Mouse (Mus musculus) ES-E14 (cell line): Measurements from ENCODE around the gene Arid5b. TPM values are rescaled to one million over a fixed set of nuclear protein-coding genes. Genes with fewer than 3 reads are reported as not detected.

Experiments
- DNase-seq: peaks from one replicate; pipeline ENCODE4 v3.0.0-alpha.2; 2013; ENCODE audit warnings: low read depth, low spot score
- H3K27ac ChIP-seq: 2 replicates; pipeline ENCODE4 v1.5.1; 2012; ENCODE audit warnings: low read depth, mild to moderate bottlenecking, low read length, moderate library complexity, mixed read lengths; ENCODE audit not compliant: poor library complexity, insufficient read depth, severe bottlenecking
- H3K36me3 ChIP-seq: 2 replicates; pipeline ENCODE4 v1.6.1; 2012; ENCODE audit warnings: mild to moderate bottlenecking, low read length, moderate library complexity, mixed read lengths; ENCODE audit not compliant: control insufficient read depth, poor library complexity, insufficient read depth, severe bottlenecking
- H3K4me1 ChIP-seq, 2 experiments: fragments of 150-350 bp in 1 of 2; sonication (generic) in 1 of 2; 2 replicates each; pipeline ENCODE4 v1.6.1; 2012; ENCODE audit warnings: low read length in 2 of 2, mild to moderate bottlenecking in 1 of 2, mixed read lengths in 1 of 2; ENCODE audit not compliant: control insufficient read depth in 2 of 2, insufficient read depth in 2 of 2, poor library complexity in 1 of 2
- H3K4me3 ChIP-seq, 2 experiments: fragments of 150-350 bp in 1 of 2; sonication (generic) in 1 of 2; 2 replicates each; pipeline ENCODE4 v1.5.1; 2012; ENCODE audit warnings: low read length in 2 of 2, low read depth in 1 of 2, mild to moderate bottlenecking in 1 of 2, mixed read lengths in 1 of 2; ENCODE audit not compliant: insufficient read depth in 1 of 2, poor library complexity in 1 of 2, severe bottlenecking in 1 of 2
- H3K9ac ChIP-seq: 2 replicates; pipeline ENCODE4 v1.6.1; 2012; ENCODE audit warnings: low read depth, mild to moderate bottlenecking, low read length, mixed read lengths; ENCODE audit not compliant: poor library complexity, insufficient read depth, severe bottlenecking
- H3K9me3 ChIP-seq: fragments of 150-350 bp; sonication (generic); 2 replicates; pipeline ENCODE4 v1.6.1; 2012; ENCODE audit warnings: low read depth, mild to moderate bottlenecking, low read length; ENCODE audit not compliant: control insufficient read depth, insufficient read depth
- CHD2 ChIP-seq: IDR thresholded peaks from 2 replicates; pipeline ENCODE4 v1.6.1; 2014; ENCODE audit warnings: mild to moderate bottlenecking, low read depth, low read length, inconsistent platforms
- HCFC1 ChIP-seq: IDR thresholded peaks from 2 replicates; pipeline ENCODE4 v1.6.1; 2012; ENCODE audit warnings: low read length, inconsistent platforms, borderline replicate concordance; ENCODE audit not compliant: insufficient read depth
- MAFK ChIP-seq: IDR thresholded peaks from 2 replicates; pipeline ENCODE4 v1.6.1; 2014; ENCODE audit warnings: mild to moderate bottlenecking, low read depth, low read length, inconsistent platforms; ENCODE audit not compliant: insufficient read depth
- ZC3H11A ChIP-seq: IDR thresholded peaks from 2 replicates; pipeline ENCODE4 v1.6.1; 2012; ENCODE audit warnings: low read depth, mild to moderate bottlenecking, inconsistent platforms, low read length, borderline replicate concordance
- ZNF384 ChIP-seq: IDR thresholded peaks from 2 replicates; pipeline ENCODE4 v1.6.1; 2012; ENCODE audit warnings: low read depth, low read length, inconsistent platforms
- in situ Hi-C, 2 experiments: fragments of 600-800 bp; cut with MboI; formaldehyde crosslinking; loops; one replicate each; pipeline ENCODE4 v1.15.1; 2025; ENCODE audit warnings: low sequenced_read_pairs in 2 of 2, inconsistent platforms in 1 of 2; ENCODE audit not compliant: unreplicated experiment in 2 of 2
- total RNA-seq: library from RNA; depleted of rRNA; stranded (reverse); fragments of 300-350 nt; gene quantifications from 2 replicates; pipeline ENCODE4 v1.2.3, GENCODE M21; 2012

Arid5b gene
- total RNA-seq, 1 experiment, result 26.2 TPM

- in situ Hi-C loops, result no loop called here
- peak; percentile 43; the same call in 1 of the 2 replicates for TF ChIP-seq CHD2
- TF ChIP-seq HCFC1, result 0 out of 2 replicates have a peak, but pooled peaks have one; percentile 19
- TF ChIP-seq ZNF384, result no peak
- H3K4me1 ChIP-seq, result peaks cover 9 to 22% of the 10 kb centered on the region in 2 experiments; a peak in 3 of 4 replicates
Measured at GRCm38 (mm10) chr10:68136480-68137083, 142.0 kb downstream of the Arid5b start.

GRCm38 (mm10) chr10:68136051-68136450 lies 142.5 kb downstream of the Arid5b start:
- Histone ChIP-seq H3K36me3 (peaks cover 28% of the 10 kb centered on the region), H3K9me3 (no peaks in the 10 kb centered on the region), H3K4me3 (peak overlapping the region; percentile 77 to 86), H3K9ac (peak overlapping the region; percentile 84), H3K4me1 (peaks cover 9 to 26% of the 10 kb centered on the region in 2 experiments; a peak in 3 of 4 replicates), H3K27ac (peak overlapping the region; percentile 98)
- DNase-seq, result no peak
- TF ChIP-seq CHD2 (no peak), ZNF384 (no peak), HCFC1 (no peak), ZC3H11A (no peak), MAFK (no peak)
- in situ Hi-C loops, result no loop called here

More at GRCm38 (mm10) chr10:68136480-68137083, 142.0 kb downstream of the Arid5b start:
- Histone ChIP-seq H3K9ac (peak overlapping the region; percentile 84), H3K36me3 (peaks cover 23% of the 10 kb centered on the region), H3K4me3 (peak overlapping the region; percentile 77 to 86), H3K27ac (peak overlapping the region; percentile 98), H3K9me3 (no peaks in the 10 kb centered on the region)
- DNase-seq, result peak; percentile 94

GRCm38 (mm10) chr10:68135416-68135815 lies 143.1 kb downstream of the Arid5b start:
- Histone ChIP-seq H3K36me3 (peaks cover 31% of the 10 kb centered on the region), H3K4me3 (peak overlapping the region; percentile 77 to 86), H3K4me1 (peaks cover 9 to 31% of the 10 kb centered on the region in 2 experiments), H3K27ac (peak overlapping the region; percentile 98; the same call in 1 of the 2 replicates), H3K9ac (peak overlapping the region; percentile 84; the same call in 1 of the 2 replicates), H3K9me3 (no peaks in the 10 kb centered on the region)
- in situ Hi-C loops, result no loop called here
- DNase-seq, result no peak
- no peak for TF ChIP-seq CHD2
- no peak for TF ChIP-seq ZNF384
- TF ChIP-seq HCFC1, result no peak
- no peak for TF ChIP-seq MAFK
- no peak for TF ChIP-seq ZC3H11A

- peak overlapping the region; percentile 77 to 86 for H3K4me3 ChIP-seq
- H3K9ac ChIP-seq, result peak overlapping the region; percentile 59; the same call in 1 of the 2 replicates
- peaks cover 14 to 30% of the 10 kb centered on the region in 2 experiments for H3K4me1 ChIP-seq
- no peak for TF ChIP-seq CHD2
- no peak for TF ChIP-seq MAFK
- no peak for TF ChIP-seq HCFC1
- TF ChIP-seq ZC3H11A, result no peak
- TF ChIP-seq ZNF384, result no peak
- peaks cover 33% of the 10 kb centered on the region for H3K36me3 ChIP-seq
- DNase-seq, result no peak
- H3K9me3 ChIP-seq, result no peaks in the 10 kb centered on the region
- H3K27ac ChIP-seq, result no peak overlapping the region
- in situ Hi-C loops, result no loop called here
Measured at GRCm38 (mm10) chr10:68134549-68134948, 144.0 kb downstream of the Arid5b start.
